Mouse (Mus musculus) retina, embryonic 14.5 days (tissue): ENCODE data around the gene Olfr984.
A peak's percentile ranks its signal among the peaks of the same experiment; 100 is the strongest.

Experiments used
- DNase-seq: peaks from one replicate; pipeline ENCODE4 v3.0.0-alpha.2; 2015; ENCODE audit warnings: low spot score

Olfr984 gene

GRCm38 (mm10) chr9:40114106-40114505 is at the start of gene Olfr984:
Olfr984 (minus strand) TSS chr9:40114206.
- DNase-seq, result no peak

DNA sequence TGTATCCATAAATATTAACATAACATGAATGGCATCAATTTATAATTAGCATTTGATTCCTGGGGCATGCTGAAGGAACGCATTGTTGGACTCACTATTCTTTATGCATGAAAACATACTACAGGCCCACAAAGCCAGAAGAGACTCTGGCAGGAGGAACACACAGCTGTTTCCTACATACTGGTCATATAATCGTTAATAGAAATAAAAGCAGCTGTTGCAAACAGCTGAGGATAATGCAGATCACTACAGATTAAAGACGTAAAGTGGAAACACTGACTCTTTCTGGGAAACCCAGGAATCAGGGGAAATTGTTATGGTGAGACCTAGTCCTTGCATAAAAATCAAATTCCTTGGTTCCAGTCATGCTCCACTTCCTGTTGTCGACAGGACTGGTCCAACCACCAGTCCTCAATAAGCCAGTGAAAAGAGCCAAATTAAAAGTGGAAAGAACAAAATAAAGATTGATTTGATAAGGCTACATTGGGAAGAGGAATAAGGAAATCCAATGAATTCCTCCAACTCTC is 41.2 kb upstream of the Olfr984 start:
- no peak for DNase-seq

GRCm38 (mm10) chr9:40141544-40141943 is 27.5 kb upstream of the Olfr984 start:
- no peak for DNase-seq

DNA sequence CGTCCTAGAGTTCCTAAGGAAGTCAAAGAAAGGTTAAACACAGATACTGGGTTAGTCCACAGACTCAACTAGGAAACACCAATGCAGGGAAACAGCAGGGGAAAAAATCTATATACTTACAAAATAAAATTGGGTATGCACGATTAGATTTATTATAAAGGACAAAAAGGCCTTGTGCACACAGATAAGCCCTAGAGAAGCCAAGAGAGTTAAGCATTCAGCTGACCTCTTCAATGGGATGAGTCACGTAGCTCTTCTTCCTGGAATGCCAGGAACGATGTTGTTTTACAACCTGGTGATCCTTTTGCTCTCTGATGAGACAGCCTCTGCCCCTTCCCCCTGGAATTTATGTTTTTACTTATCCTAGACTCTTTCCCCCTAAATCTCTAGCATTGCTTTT is 25.5 kb upstream of the Olfr984 start:
- DNase-seq, result no peak

GRCm38 (mm10) chr9:40136987-40137688 is 23.1 kb upstream of the Olfr984 start:
- DNase-seq, result no peak

DNA sequence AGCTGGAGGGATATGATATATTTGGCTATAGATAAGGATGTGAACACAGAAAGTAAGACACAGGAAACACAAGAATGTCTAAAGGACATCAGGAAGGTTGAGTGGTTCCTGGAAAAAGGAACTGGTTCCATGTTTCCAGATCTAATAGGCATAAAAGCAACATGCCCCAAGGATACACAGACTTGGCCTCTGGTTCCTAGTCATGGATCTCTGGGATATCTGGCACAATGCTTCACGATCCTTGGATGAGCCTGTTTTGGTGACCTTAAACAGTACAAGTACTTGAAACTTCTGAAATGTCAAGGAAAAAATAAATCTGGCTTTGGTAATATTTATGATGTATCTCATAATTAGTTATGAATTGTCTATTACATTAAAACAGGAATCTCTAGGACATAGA is 16.6 kb upstream of the Olfr984 start:
- DNase-seq, result no peak

GRCm38 (mm10) chr9:40130084-40130483 is 16.1 kb upstream of the Olfr984 start, which contains the start of gene Olfr985:
Olfr985 (minus strand) TSS chr9:40130184.
- no peak for DNase-seq

DNA sequence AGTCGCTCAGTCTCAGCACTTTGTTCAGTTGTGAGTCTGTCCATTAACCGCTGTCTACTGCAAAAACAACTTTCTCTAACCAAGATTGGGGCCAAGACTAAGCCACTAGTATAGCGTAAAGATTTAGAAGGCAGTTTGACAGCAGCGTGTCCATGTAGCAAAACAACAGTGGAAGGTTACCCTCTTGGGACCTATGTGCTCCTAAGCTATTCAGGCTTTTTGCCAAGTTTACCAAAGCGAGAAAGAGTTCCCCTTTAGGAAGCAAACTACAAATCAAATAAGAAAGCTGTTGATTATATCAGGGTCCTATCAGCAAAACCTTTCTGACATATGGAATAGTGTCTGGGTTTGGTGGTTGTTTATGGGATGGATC is 3.3 kb upstream of the Olfr984 start:
- peak; percentile 33 for DNase-seq

DNA sequence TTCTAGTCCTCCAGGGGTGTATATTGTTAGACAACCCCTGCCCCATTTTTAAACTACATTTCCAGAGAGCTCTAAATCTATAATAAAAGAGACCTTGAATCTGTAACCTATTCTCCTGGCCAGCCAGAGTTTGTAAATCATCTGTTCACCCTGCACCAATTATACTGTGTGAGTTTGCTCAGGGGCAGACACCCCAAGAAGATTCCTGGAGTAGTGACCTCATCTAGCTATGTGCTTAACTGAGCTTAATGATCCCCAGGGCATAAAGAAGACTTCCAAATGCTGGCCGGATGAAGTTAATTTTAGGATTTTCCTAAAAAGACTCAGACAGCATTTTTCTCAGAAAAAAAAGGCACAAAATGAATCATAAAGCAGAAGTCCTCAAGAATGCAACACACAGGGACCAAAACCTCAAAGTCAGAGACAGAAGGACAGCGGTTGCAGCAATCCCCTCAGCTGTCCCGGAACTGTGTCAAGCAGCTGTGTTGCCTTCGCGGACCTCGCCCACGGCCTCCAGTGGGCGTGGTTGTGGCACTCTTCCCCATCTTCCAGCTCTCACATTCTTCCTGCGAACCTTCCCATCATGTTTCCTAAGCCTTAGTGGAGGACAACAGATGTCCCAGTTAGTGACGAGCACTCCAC is 2.8 kb upstream of the Olfr984 start:
- DNase-seq, result no peak

DNA sequence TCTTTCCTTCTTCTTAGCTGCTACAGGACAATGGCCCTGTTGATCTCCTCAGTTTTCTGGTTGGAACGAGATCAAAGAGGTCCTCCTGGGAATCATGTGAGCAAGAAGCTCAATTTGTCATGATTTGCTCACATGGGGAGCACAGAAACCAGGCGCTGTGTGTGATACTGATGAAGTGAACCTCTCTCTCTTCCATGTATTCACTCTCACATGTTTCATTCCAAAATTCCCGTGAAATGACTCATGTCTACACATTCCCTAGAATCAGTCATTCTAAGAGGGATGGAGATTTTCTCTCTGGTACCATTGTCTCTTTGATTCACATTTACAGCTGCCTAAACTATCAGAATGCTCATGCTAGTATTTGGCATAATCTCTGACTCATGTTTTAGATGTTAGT is 19.2 kb downstream of the Olfr984 start:
- DNase-seq, result no peak

DNA sequence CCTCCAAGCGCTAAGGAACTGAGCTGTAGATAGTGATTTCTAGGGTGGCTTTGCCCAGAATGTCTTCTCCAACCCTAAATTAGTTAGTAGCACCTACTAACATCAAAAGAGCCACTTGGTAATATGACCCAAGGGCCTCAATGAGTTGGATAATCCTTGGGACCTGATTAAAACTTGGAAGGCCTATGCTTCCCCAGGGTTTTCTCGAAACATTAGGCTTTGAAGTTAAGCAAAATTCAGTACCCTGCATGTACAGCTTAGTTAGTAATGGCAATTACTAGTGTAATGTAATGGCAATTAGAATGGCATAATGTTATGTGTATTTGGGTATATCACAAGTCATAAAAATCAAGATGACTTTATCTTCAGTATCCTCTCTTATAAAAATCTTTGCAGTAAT is 20.5 kb downstream of the Olfr984 start, which contains the start of gene Olfr983:
Gene Olfr983 (minus strand): TSS at position 101 of the 400 bp plus-strand sequence.
- DNase-seq, result no peak

GRCm38 (mm10) chr9:40073529-40073928 is 40.5 kb downstream of the Olfr984 start, which contains the start of gene Olfr982:
Olfr982 (plus strand) TSS chr9:40073829.
- no peak for DNase-seq

DNA sequence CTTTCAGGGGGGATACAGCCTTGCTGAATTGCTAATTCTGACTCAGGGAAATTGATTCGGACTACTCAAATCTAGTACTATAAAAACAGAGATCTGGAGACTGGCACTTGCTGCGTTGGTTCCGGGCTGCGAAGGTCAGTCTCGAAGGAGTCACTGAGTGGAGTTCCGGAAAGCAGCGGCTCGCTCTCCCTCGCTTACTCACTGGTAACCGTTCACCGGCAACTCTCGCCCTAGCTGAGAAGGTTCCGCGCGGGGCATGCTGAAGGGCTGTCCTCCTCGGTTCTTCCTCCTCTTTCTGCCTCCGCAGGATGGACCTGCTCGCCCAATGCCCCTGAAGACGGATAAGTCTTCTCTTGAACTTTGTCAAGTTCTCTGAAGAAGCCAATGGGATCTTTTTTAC is 63.9 kb downstream of the Olfr984 start:
- DNase-seq, result no peak
